Mouse (Mus musculus) megakaryocyte, embryonic 14.5 days (primary cell): ENCODE data around the gene Clca2.

Experiments
- FLI1 ChIP-seq: IDR thresholded peaks from 2 replicates; pipeline ENCODE4 v1.6.1; 2012; ENCODE audit warnings: low read length, inconsistent platforms, mixed read lengths
- GATA1 ChIP-seq: IDR thresholded peaks from 3 replicates; pipeline ENCODE4 v1.6.1; 2012; ENCODE audit warnings: mixed read lengths, low read length, inconsistent platforms, borderline replicate concordance

DNA sequence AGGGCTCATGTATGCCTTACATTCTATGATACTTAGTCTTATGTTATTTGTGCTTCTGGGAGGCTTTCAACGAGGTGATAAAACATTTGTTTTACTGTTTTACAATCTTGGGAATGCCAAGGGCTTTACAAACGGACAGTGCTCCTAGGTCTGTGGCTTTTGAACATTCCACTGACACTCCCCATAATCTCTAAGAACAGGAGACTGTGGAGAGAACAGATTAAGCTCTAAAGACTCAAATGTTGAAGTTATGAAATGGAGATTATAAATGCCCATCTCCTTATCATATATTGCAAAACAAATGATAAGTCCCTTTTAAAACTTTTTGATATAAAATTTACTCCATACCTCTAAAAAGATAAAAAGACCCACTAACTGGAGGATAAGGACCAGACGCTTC, 60.4 kb downstream of the Clca2 start:
- TF ChIP-seq GATA1 = no peak
- no peak for TF ChIP-seq FLI1
